Mouse (Mus musculus) ES-Bruce4 (cell line): ENCODE results near the gene Ttc28. TPM values are rescaled to one million over a fixed set of nuclear protein-coding genes. Genes with fewer than 3 reads are reported as not detected.

Experiments used
- H3K27ac ChIP-seq: 2 replicates; pipeline ENCODE4 v1.5.1; 2012; ENCODE audit warnings: low read length, inconsistent platforms; ENCODE audit not compliant: insufficient read depth
- H3K27me3 ChIP-seq: 2 replicates; pipeline ENCODE4 v1.6.1; 2012; ENCODE audit warnings: mild to moderate bottlenecking, low read length, inconsistent platforms; ENCODE audit not compliant: control insufficient read depth, poor library complexity, insufficient read depth, severe bottlenecking
- H3K36me3 ChIP-seq: 2 replicates; pipeline ENCODE4 v1.6.1; 2012; ENCODE audit warnings: inconsistent platforms, mild to moderate bottlenecking, low read length, moderate library complexity; ENCODE audit not compliant: control insufficient read depth, poor library complexity, insufficient read depth, severe bottlenecking
- H3K4me1 ChIP-seq: one replicate; pipeline ENCODE4 v1.8.1; 2011; ENCODE audit warnings: low read length; ENCODE audit not compliant: control insufficient read depth, insufficient read depth
- H3K4me3 ChIP-seq: 2 replicates; pipeline ENCODE4 v1.5.1; 2011; ENCODE audit warnings: low read depth, mild to moderate bottlenecking, low read length
- H3K9ac ChIP-seq: 2 replicates; pipeline ENCODE4 v1.6.1; 2012; ENCODE audit warnings: low read depth, mild to moderate bottlenecking, inconsistent platforms; ENCODE audit not compliant: poor library complexity, severe bottlenecking
- H3K9me3 ChIP-seq: replicated peaks from 2 replicates; pipeline ENCODE4 v1.6.1; 2012; ENCODE audit warnings: mild to moderate bottlenecking, low read length, inconsistent platforms; ENCODE audit not compliant: control insufficient read depth, poor library complexity, insufficient read depth, severe bottlenecking
- CTCF ChIP-seq: IDR thresholded peaks from one replicate; pipeline ENCODE4 v1.8.1; 2011; ENCODE audit warnings: low read depth, low read length
- EP300 ChIP-seq: IDR thresholded peaks from 2 replicates; pipeline ENCODE4 v1.6.1; 2011; ENCODE audit warnings: low read depth, low read length; ENCODE audit not compliant: insufficient read depth
- POLR2A ChIP-seq: IDR thresholded peaks from one replicate; pipeline ENCODE4 v1.8.1; 2011; ENCODE audit warnings: low read length; ENCODE audit not compliant: insufficient read depth
- polyA plus RNA-seq: library from polyadenylated mRNA; stranded (reverse); fragments of >200 nt; gene quantifications from 2 replicates; pipeline ENCODE4 v1.2.4, GENCODE M21; 2011; ENCODE audit warnings: low read depth; ENCODE audit not compliant: missing spikeins, insufficient read depth, insufficient read length

The Ttc28 gene
- polyA plus RNA-seq, 1 experiment = 2.5 TPM

DNA sequence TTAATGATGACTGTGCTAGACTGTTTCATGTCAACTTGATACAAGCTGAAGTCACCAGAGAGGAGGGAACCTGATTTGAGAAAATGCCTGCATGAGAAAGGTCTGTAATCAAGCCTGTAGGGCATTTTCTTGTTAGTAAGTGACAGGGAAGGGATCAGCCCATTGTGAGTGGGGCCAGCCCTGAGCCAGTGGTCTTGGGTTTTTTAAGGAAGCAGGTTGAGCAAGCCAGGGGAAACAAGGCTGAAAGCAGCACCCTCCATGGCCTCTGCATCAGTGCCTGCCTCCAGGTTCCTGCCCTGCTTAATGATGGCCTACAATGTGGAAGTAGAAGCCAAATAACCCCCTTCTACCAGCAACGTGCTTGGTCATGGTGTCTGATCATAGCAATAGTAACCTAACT, 89.0 kb downstream of the Ttc28 start:
- Histone ChIP-seq H3K36me3 (no peaks in the 10 kb centered on the region), H3K4me1 (no peaks in the 10 kb centered on the region), H3K9ac (no peak overlapping the region), H3K27me3 (no peaks in the 10 kb centered on the region), H3K27ac (no peak overlapping the region), H3K9me3 (no peaks in the 10 kb centered on the region), H3K4me3 (no peak overlapping the region)
- TF ChIP-seq POLR2A = no peak
- TF ChIP-seq CTCF = no peak
- no peak for TF ChIP-seq EP300

DNA sequence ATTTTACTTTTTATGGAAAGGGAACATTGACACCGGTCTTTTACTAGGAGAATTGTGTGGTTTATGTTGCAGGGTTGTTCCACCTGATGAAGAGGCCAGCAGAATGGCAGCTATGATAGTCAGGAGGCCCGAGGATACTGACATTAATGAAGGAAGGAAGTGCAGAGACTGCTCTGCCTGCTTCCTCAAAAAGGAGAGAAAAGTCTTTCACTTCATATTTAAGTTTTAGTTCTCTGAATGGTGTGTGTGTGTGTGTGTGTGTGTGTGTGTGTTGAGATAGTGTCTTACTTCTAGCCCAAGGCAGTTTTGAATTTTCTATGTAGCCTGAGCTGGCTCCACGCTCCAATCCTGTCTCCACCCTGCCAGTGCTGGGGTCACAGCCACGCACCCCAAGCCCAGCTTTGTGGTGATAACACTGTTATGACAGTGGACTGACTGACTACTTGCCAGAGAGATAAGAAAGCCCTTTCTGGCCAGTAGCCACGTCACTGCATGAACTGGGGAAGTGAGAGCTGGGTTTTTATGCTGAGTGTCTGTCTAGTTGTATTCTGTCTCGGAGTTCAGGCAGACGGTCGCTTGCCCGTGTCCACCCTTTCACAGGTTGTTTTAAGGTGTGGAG, 90.7 kb downstream of the Ttc28 start:
- H3K4me1 ChIP-seq = no peaks in the 10 kb centered on the region
- H3K4me3 ChIP-seq = no peak overlapping the region
- H3K9me3 ChIP-seq = no peaks in the 10 kb centered on the region
- TF ChIP-seq EP300 (no peak), CTCF (no peak), POLR2A (no peak)
- H3K27ac ChIP-seq = no peak overlapping the region
- H3K27me3 ChIP-seq = no peaks in the 10 kb centered on the region
- H3K9ac ChIP-seq = no peak overlapping the region
- H3K36me3 ChIP-seq = no peaks in the 10 kb centered on the region

DNA sequence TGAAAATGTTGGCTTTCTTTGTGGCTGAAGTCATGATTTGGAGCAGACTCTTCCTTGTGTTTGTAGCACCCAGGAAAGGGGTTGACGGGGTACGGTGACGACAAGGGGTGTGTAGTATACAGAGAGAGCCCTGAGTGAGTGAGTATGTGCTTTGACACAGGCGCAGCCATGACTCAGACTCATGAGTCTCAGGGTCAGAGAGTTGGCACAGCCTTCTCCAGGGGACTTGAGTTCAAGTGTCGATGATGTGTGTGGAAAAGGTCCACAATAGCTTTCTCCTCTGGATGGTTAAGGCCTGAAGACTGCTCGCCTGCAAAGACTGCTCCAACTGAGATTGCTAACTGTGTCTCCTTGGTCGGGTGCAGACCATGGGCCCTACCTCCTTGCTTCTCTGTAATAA, 97.1 kb downstream of the Ttc28 start:
- peaks cover 2% of the 10 kb centered on the region for H3K27me3 ChIP-seq
- H3K9ac ChIP-seq = no peak overlapping the region
- H3K27ac ChIP-seq = no peak overlapping the region
- no peaks in the 10 kb centered on the region for H3K4me1 ChIP-seq
- H3K4me3 ChIP-seq = no peak overlapping the region
- H3K36me3 ChIP-seq = no peaks in the 10 kb centered on the region
- no peak for TF ChIP-seq POLR2A
- TF ChIP-seq EP300 = no peak
- no peak for TF ChIP-seq CTCF
- H3K9me3 ChIP-seq = no peaks in the 10 kb centered on the region

DNA sequence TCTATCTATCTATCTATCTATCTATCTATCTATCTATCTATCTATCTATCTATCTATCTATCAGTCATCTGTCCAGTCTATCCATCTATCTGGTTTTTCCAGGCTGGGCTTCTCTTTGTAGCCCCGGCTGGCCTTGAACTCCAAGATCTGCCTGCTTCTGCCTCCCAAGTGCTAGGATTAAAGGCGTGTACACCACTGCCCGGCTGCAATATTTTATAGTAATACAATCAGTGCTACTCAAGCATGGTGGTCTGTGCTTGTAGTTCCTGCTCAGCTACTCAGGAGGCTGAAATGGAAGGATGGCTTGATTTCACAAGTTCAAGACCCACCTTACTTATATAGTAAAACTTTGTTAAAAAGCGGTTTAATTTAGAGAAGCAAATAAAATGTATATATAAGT, 98.2 kb downstream of the Ttc28 start:
- H3K4me3 ChIP-seq = no peak overlapping the region
- no peaks in the 10 kb centered on the region for H3K36me3 ChIP-seq
- no peak overlapping the region for H3K9ac ChIP-seq
- TF ChIP-seq CTCF = no peak
- no peak for TF ChIP-seq POLR2A
- no peak for TF ChIP-seq EP300
- no peaks in the 10 kb centered on the region for H3K9me3 ChIP-seq
- peaks cover 2% of the 10 kb centered on the region for H3K27me3 ChIP-seq
- no peaks in the 10 kb centered on the region for H3K4me1 ChIP-seq
- no peak overlapping the region for H3K27ac ChIP-seq

DNA sequence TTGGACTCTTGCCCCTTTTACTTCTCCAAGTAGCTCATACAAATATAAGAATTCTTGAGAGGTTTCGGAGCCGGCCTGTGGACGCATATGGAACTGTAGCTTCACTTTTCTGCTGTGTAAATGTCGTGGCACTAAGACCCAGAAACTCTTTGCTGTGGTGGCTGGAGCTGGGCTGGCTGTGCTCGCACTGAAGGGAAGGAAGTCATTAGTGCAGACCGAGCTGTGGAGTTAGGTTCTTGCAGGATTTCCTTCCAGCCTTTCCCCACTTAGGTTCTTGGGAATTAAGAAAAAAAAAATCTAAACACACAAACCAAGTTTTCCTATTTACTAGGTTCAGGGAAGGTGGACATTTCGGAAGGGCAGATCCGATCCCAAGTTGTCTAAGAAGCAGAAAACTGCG, 98.9 kb downstream of the Ttc28 start:
- Histone ChIP-seq H3K36me3 (no peaks in the 10 kb centered on the region), H3K27me3 (peaks cover 2% of the 10 kb centered on the region), H3K9me3 (no peaks in the 10 kb centered on the region), H3K9ac (peak overlapping the region; percentile 95), H3K4me3 (no peak overlapping the region), H3K4me1 (no peaks in the 10 kb centered on the region), H3K27ac (no peak overlapping the region)
- no peak for TF ChIP-seq EP300
- TF ChIP-seq CTCF = no peak
- no peak for TF ChIP-seq POLR2A

DNA sequence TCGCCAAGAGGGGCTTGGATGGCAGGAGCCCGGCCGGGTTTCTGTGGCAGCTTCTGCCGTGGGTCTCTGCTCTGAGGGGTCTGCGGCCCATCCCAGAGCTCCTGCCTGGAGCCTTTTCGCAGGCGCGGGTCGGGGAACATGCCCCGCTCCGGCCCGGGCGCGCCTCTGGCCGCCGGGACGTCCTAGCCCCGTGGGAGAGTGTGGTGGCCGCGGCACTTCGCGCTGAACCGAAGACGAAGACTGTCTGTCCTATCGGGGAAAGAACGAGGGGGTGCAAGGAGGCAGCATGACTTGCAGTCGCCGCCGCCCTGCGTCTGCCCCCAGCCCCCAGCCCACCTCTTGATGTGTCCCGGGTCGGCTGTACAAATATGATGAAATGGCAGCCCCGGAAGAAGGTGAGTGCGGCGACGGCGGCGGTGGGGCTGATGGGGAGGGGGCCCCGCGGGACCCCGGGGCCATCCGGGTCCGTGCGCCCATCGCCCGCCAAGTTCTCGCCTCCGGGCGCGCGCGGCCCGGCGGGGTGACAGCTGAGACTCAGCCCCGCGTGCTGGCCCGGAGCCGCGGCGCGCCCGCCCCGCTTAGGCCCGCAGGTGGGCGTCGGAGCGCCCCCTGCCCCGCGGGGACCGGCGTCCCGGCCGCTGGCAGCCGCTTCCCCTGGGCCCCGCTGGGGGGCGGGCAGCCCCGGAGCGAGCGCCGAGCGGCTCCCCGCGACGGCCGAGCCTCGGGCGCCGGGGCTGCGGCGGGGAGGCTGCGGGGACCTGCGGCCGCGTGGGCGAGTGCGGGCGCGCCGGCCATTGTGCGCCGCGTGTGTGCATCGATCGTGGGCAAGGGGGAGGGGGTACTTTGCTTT, 99.6 kb downstream of the Ttc28 start:
- no peaks in the 10 kb centered on the region for H3K4me1 ChIP-seq
- H3K36me3 ChIP-seq = no peaks in the 10 kb centered on the region
- TF ChIP-seq CTCF (no peak), EP300 (no peak), POLR2A (no peak)
- H3K4me3 ChIP-seq = peak overlapping the region; percentile 81
- peak overlapping the region; percentile 95 for H3K9ac ChIP-seq
- no peaks in the 10 kb centered on the region for H3K9me3 ChIP-seq
- H3K27me3 ChIP-seq = peaks cover 2% of the 10 kb centered on the region
- H3K27ac ChIP-seq = no peak overlapping the region
